Comparison of ENCODE assay signal across 9 mouse cellular contexts in the genomic region with DNA sequence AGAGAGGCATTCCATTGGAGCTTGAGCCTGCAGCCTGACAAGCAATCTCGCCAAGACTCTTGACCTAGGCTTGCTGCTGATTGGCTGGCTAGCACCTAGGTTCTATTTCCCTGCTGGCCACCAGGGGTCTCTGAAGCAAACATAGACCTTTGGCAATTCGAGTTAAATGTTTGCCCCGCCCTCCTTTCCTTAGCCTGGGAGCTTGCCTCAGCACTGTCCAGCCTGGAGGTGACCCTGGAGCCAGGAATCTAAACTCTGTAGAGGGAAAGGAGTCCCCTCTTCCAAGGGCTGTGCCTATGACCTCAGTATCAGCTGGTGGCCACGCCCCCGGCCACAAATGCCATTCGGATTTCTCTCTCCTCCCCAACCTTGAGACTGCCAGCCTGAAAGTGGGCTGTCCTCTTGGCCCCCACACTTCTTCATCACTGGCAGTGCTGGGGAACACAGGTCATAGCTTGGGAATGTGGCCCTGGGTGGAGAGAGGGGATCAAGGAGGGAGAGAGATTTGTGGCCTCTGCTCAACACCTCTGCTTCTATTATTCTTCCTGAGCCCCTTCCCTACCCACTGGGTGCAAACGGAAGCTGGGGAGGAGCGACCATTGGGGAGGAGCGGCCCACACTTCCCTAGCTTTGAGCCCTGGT. TPM values are rescaled to one million over a fixed set of nuclear protein-coding genes. Genes with fewer than 3 reads are reported as not detected.
DNase-seq lines count a peak whose midpoint lies in the region; ATAC-seq lines count a peak whose summit lies in the region.
"Had no signal": no experiment of that assay in that cellular context is flagged by ENCODE, and none has a peak within 500 bp of the region (broad histone marks: within the 10 kb centered on the region; RNA-seq: fewer than 3 reads in every experiment).

No protein-coding gene starts in this region.

- ATAC-seq in intestine, embryonic 15.5 days = peak; percentile 75
- peak; percentile 53; the same call in 1 of the 2 replicates for ATAC-seq in liver, embryonic 15.5 days (ENCODE audit: insufficient read depth)
- peak; percentile 65 for ATAC-seq in neural tube, embryonic 12.5 days (ENCODE audit: low FRiP score, low read depth)

- peak overlapping the region; percentile 42; the same call in 1 of the 2 replicates for H3K9ac ChIP-seq in intestine, embryonic 15.5 days
- H3K9ac ChIP-seq in liver, embryonic 15.5 days = no peak overlapping the region
- H3K9ac ChIP-seq in neural tube, embryonic 12.5 days = 0 out of 2 replicates have a peak overlapping the region, but pooled peaks have one; percentile 6

- peaks cover 7% of the 10 kb centered on the region; the same call in 1 of the 2 replicates for H3K36me3 ChIP-seq in intestine, embryonic 15.5 days
- no peaks in the 10 kb centered on the region for H3K36me3 ChIP-seq in liver, embryonic 15.5 days (replicated peaks)
- H3K36me3 ChIP-seq in neural tube, embryonic 12.5 days = peaks cover 31% of the 10 kb centered on the region

- no peaks in the 10 kb centered on the region for H3K27me3 ChIP-seq in intestine, embryonic 15.5 days (replicated peaks)
- H3K27me3 ChIP-seq in liver, embryonic 15.5 days = peaks cover 5% of the 10 kb centered on the region; the same call in 1 of the 2 replicates
- no peaks in the 10 kb centered on the region for H3K27me3 ChIP-seq in neural tube, embryonic 12.5 days (replicated peaks)

- H3K27ac ChIP-seq in intestine, embryonic 15.5 days = peak overlapping the region; percentile 86
- no peak overlapping the region for H3K27ac ChIP-seq in liver, embryonic 15.5 days (replicated peaks)
- H3K27ac ChIP-seq in neural tube, embryonic 12.5 days = 0 out of 2 replicates have a peak overlapping the region, but pooled peaks have one; percentile 33

- H3K4me2 ChIP-seq in intestine, embryonic 15.5 days (replicated peaks) = peak overlapping the region; percentile 52; the same call in 1 of the 2 replicates
- H3K4me2 ChIP-seq in liver, embryonic 15.5 days = no peak overlapping the region
- peak overlapping the region; percentile 52; the same call in 1 of the 2 replicates for H3K4me2 ChIP-seq in neural tube, embryonic 12.5 days (replicated peaks)

- H3K4me3 ChIP-seq in intestine, embryonic 15.5 days (replicated peaks) = no peak overlapping the region
- no peak overlapping the region for H3K4me3 ChIP-seq in liver, embryonic 15.5 days (replicated peaks)
- H3K4me3 ChIP-seq in neural tube, embryonic 12.5 days = no peak overlapping the region
- H3K4me3 ChIP-seq: megakaryocyte, embryonic 14.5 days had no signal

- H3K9me3 ChIP-seq in intestine, embryonic 15.5 days = no peaks in the 10 kb centered on the region
- H3K9me3 ChIP-seq in liver, embryonic 15.5 days (replicated peaks) = no peaks in the 10 kb centered on the region
- no peaks in the 10 kb centered on the region for H3K9me3 ChIP-seq in neural tube, embryonic 12.5 days
- H3K9me3 ChIP-seq: megakaryocyte, embryonic 14.5 days had no signal

- 9% methylated on average over 9 of the region's 9 CpGs for WGBS in intestine, embryonic 15.5 days
- WGBS in liver, embryonic 15.5 days (ENCODE audit: insufficient replicate concordance) = 5% methylated on average over 9 of the region's 9 CpGs
- 8% methylated on average over 9 of the region's 9 CpGs for WGBS in neural tube, embryonic 12.5 days

- H3K4me1 ChIP-seq in intestine, embryonic 15.5 days (replicated peaks) = peaks cover 25% of the 10 kb centered on the region
- H3K4me1 ChIP-seq in liver, embryonic 15.5 days (replicated peaks) = peaks cover 19% of the 10 kb centered on the region
- peaks cover 27% of the 10 kb centered on the region for H3K4me1 ChIP-seq in neural tube, embryonic 12.5 days

- DNase-seq in CD4-positive, CD25-positive, alpha-beta regulatory T cell, adult 2 months (ENCODE audit: low read depth, low spot score) = peak; percentile 61
- peak; percentile 34 for DNase-seq in T-cell, adult 2 months (ENCODE audit: low spot score)
- DNase-seq in cerebellum, postnatal 36 days = peak; percentile 70 to 71
- DNase-seq in heart, adult 11 months = peak; percentile 99
- DNase-seq in frontal cortex, postnatal 25 days (ENCODE audit: low spot score in 2 of 2) = no peak

RNA-seq across cellular contexts. Expression of a gene that starts 23.8 kb away (rescaled TPM):
- polyA plus RNA-seq in intestine, embryonic 15.5 days (2015; fragmentation: Nextera tagmentation; extraction: Ambion mirVana) = 35.6 and 39.3 TPM in 2 replicates
- 8.7 and 9.4 TPM in 2 replicates for polyA plus RNA-seq in liver, embryonic 15.5 days (2015; fragmentation: Nextera tagmentation; extraction: Ambion mirVana)
- polyA plus RNA-seq in neural tube, embryonic 12.5 days (2016; fragmentation: Nextera tagmentation; extraction: Ambion mirVana) = 15.8 and 17.1 TPM in 2 replicates

RNA-seq across cellular contexts. Expression of a gene that starts 36.8 kb away (rescaled TPM):
- polyA plus RNA-seq in intestine, embryonic 15.5 days (2015; fragmentation: Nextera tagmentation; extraction: Ambion mirVana) = 98.9 and 103 TPM in 2 replicates
- polyA plus RNA-seq in liver, embryonic 15.5 days (2015; fragmentation: Nextera tagmentation; extraction: Ambion mirVana) = 33.8 and 35.2 TPM in 2 replicates
- polyA plus RNA-seq in neural tube, embryonic 12.5 days (2016; fragmentation: Nextera tagmentation; extraction: Ambion mirVana) = 69.9 and 83.5 TPM in 2 replicates

RNA-seq across cellular contexts. Expression of a gene that starts 38.8 kb away (rescaled TPM):
- polyA plus RNA-seq in intestine, embryonic 15.5 days (2015; fragmentation: Nextera tagmentation; extraction: Ambion mirVana) = 105 and 111 TPM in 2 replicates
- 10.3 and 12.8 TPM in 2 replicates for polyA plus RNA-seq in liver, embryonic 15.5 days (2015; fragmentation: Nextera tagmentation; extraction: Ambion mirVana)
- 9.3 and 12.7 TPM in 2 replicates for polyA plus RNA-seq in neural tube, embryonic 12.5 days (2016; fragmentation: Nextera tagmentation; extraction: Ambion mirVana)

RNA-seq across cellular contexts. Expression of a gene that starts 51.4 kb away (rescaled TPM):
- polyA plus RNA-seq in intestine, embryonic 15.5 days (2015; fragmentation: Nextera tagmentation; extraction: Ambion mirVana) = 2.6 and 2.7 TPM in 2 replicates
- polyA plus RNA-seq in liver, embryonic 15.5 days (2015; fragmentation: Nextera tagmentation; extraction: Ambion mirVana) = 0.05 TPM in 1 of 2 replicates, not detected in the other
- polyA plus RNA-seq in neural tube, embryonic 12.5 days (2016; fragmentation: Nextera tagmentation; extraction: Ambion mirVana) = 22.1 and 24.3 TPM in 2 replicates

Comparison
In these comparisons a context has a peak if more than half of its experiments do, and no peak if none do; other contexts are left out.
1. DNase-seq: peak in CD4-positive, CD25-positive, alpha-beta regulatory T cell, adult 2 months (single experiment), T-cell, adult 2 months (single experiment), cerebellum, postnatal 36 days (2 of 2) and heart, adult 11 months (single experiment); none in frontal cortex, postnatal 25 days (0 of 2).
2. Peak in every context shown above with its lines, with median percentiles within 50 percentile points of each other: ATAC-seq.